Mouse (Mus musculus): ENCODE results near the gene Emid1.

Gene Emid1

DNA sequence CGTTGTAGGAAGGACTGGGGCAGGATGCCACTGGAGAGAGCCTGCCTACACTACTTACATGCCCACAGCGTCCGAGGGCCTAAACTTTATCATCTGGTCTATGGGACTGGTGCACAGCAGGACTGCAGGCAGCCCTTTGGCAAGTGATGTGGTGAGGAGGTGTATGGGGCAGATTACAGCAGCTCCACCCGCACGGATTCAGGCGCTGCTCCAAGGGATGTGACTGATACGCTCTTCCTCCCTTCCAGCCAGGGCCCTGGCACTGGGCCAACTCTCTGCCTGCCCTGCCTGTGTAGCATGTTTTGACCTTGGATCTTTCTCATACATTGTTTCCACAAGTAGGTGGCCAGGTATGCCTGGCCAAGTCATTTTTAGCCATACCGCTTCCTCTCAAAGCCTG lies 11.4 kb downstream of the Emid1 start:
- TF ChIP-seq NANOG (IDR thresholded peaks at IDR 0.05; ENCODE audit: borderline replicate concordance, low read length) (no peak), POU5F1 (IDR thresholded peaks at IDR 0.05; ENCODE audit: borderline replicate concordance, low read length) (no peak), CTCF (conservative IDR thresholded peaks at IDR 0.05; ENCODE audit: low read length) (no peak)
- Histone ChIP-seq H3K27me3 (ENCODE audit: insufficient read depth, low read length) (no peaks in the 10 kb centered on the region), H3K36me3 (ENCODE audit: insufficient read depth, low read length) (no peaks in the 10 kb centered on the region), H3K4me3 (replicated peaks; ENCODE audit: low read length) (peak overlapping the region; percentile 49), H3K9me3 (ENCODE audit: low read length) (no peaks in the 10 kb centered on the region), H3K4me1 (replicated peaks; ENCODE audit: low read depth, low read length) (peaks cover 54% of the 10 kb centered on the region)

DNA sequence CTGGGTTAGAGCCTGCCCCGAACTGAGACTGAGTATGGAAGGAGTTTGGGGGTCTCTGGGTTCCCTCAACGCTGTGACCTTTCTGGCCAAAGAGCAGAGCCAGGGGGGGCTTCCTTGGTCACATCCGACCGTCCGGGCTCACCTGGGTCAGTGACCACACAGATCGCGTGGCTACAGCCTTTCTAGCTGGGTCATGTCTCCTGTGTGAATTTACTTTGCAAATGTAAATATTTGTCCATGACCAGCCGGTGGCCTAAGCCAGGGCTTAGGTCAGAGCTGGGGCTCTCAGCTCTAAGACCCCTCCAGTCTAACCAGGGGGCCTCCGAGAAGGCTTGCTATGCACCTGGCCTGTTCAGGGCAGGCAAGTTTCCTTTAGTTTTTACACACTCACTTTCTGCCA lies 12.7 kb downstream of the Emid1 start:
- Histone ChIP-seq H3K36me3 (ENCODE audit: insufficient read depth, low read length) (no peaks in the 10 kb centered on the region), H3K9me3 (ENCODE audit: low read length) (no peaks in the 10 kb centered on the region), H3K4me3 (replicated peaks; ENCODE audit: low read length) (peak overlapping the region; percentile 43; the same call in 1 of the 2 replicates), H3K27me3 (ENCODE audit: insufficient read depth, low read length) (no peaks in the 10 kb centered on the region), H3K4me1 (replicated peaks; ENCODE audit: low read depth, low read length) (peaks cover 56% of the 10 kb centered on the region)
- no peak for TF ChIP-seq POU5F1 (IDR thresholded peaks at IDR 0.05; ENCODE audit: borderline replicate concordance, low read length)
- TF ChIP-seq CTCF (conservative IDR thresholded peaks at IDR 0.05; ENCODE audit: low read length): no peak
- no peak for TF ChIP-seq NANOG (IDR thresholded peaks at IDR 0.05; ENCODE audit: borderline replicate concordance, low read length)

DNA sequence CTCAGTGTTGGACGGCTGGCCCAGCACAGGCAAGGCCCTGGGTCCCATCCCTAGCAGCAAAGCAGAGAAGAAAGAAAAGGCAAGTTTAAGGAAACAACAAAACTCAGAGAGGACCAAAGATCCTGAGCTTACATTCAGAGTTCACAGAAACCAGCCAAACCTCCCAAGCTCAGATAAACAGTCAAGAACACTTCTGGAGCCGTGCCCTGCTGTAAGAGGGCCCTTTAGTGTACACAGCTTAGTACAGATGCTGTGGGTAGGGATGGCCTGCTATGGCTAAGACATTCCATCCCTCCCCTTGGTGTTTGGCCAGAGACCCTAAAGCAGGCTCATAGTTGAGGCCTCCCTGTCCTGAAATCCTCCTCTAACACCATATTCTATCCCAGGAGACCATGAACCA lies 13.4 kb downstream of the Emid1 start:
- Histone ChIP-seq H3K4me3 (replicated peaks; ENCODE audit: low read length) (peak overlapping the region; percentile 43; the same call in 1 of the 2 replicates), H3K9me3 (ENCODE audit: low read length) (no peaks in the 10 kb centered on the region), H3K4me1 (replicated peaks; ENCODE audit: low read depth, low read length) (peaks cover 48% of the 10 kb centered on the region), H3K36me3 (ENCODE audit: insufficient read depth, low read length) (no peaks in the 10 kb centered on the region), H3K27me3 (ENCODE audit: insufficient read depth, low read length) (no peaks in the 10 kb centered on the region)
- TF ChIP-seq NANOG (IDR thresholded peaks at IDR 0.05; ENCODE audit: borderline replicate concordance, low read length): no peak
- TF ChIP-seq CTCF (conservative IDR thresholded peaks at IDR 0.05; ENCODE audit: low read length): no peak
- TF ChIP-seq POU5F1 (IDR thresholded peaks at IDR 0.05; ENCODE audit: borderline replicate concordance, low read length): no peak

DNA sequence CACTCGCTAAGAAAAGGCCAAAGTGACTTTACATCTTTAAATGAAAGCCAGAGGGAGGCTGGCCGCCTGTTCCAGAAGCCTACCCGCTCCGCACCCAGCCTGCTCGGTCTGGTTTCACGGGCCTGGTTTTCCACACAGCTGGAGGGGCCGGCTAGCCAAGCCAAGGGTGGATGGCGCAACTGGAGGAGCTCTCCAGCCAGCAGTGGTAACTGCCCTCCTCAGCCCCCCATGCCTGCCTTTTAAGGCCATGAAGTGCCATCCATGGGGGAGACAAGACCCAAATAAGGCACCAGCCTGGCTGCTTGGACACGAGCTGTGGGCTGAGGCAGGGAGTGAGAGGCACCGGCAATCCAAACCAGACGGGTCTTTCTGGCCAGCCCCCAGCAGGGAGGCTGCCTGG lies 16.1 kb downstream of the Emid1 start:
- Histone ChIP-seq H3K9me3 (ENCODE audit: low read length) (no peaks in the 10 kb centered on the region), H3K4me1 (replicated peaks; ENCODE audit: low read depth, low read length) (peaks cover 49% of the 10 kb centered on the region), H3K36me3 (ENCODE audit: insufficient read depth, low read length) (no peaks in the 10 kb centered on the region), H3K27me3 (ENCODE audit: insufficient read depth, low read length) (no peaks in the 10 kb centered on the region), H3K4me3 (replicated peaks; ENCODE audit: low read length) (no peak overlapping the region)
- TF ChIP-seq POU5F1 (IDR thresholded peaks at IDR 0.05; ENCODE audit: borderline replicate concordance, low read length) (no peak), CTCF (conservative IDR thresholded peaks at IDR 0.05; ENCODE audit: low read length) (no peak), NANOG (IDR thresholded peaks at IDR 0.05; ENCODE audit: borderline replicate concordance, low read length) (no peak)

DNA sequence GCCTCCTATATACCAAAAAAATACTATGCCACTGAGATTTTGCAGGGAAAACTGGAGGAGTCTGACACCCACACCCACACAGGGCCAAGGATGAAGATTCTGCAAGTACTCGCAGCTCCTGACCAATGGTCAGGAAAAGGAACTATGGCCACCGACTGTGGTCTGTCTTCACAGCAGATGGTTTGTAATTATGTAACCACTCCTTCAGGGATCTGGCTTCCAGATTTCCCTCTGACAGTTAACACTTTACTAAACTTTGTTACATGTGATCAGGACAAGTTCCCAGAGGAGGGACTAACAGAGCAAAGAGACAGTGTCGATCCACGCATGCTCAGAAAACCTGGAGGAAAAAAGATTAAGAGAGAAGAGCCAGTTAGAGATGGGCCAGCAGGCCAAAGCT lies 19.3 kb downstream of the Emid1 start:
- H3K36me3 ChIP-seq (ENCODE audit: insufficient read depth, low read length): no peaks in the 10 kb centered on the region
- H3K4me3 ChIP-seq (replicated peaks; ENCODE audit: low read length): no peak overlapping the region
- peaks cover 53% of the 10 kb centered on the region for H3K4me1 ChIP-seq (replicated peaks; ENCODE audit: low read depth, low read length)
- H3K9me3 ChIP-seq (ENCODE audit: low read length): no peaks in the 10 kb centered on the region
- H3K27me3 ChIP-seq (ENCODE audit: insufficient read depth, low read length): no peaks in the 10 kb centered on the region
- TF ChIP-seq NANOG (IDR thresholded peaks at IDR 0.05; ENCODE audit: borderline replicate concordance, low read length) (no peak), CTCF (conservative IDR thresholded peaks at IDR 0.05; ENCODE audit: low read length) (no peak), POU5F1 (IDR thresholded peaks at IDR 0.05; ENCODE audit: borderline replicate concordance, low read length) (no peak)

DNA sequence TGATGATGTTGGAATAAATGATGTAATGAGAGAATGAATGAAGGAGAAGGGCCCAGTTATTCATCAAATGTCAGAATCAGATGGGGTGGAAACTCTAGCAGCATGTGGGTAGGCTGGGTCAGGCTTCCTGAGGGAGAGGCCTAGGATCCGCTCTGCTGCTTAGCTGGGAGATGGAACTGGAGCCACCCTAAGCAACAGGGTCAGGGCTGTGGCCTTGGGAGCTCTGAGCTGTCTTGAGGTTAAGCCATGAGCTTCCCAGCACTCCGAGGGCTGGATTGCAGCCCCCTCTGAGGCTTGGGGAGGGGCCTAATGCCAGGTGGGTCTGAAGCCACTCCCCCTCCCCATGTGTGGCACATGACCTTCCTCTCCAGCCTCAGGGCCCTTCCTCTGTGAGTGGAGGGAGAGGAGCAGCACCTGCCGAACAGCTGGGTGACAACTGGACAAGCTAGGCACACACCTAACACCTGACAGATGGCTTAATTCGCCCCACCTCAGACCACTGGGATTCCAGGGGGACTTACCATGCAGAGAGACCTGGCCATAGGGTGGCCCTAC lies 21.9 kb downstream of the Emid1 start:
- H3K4me3 ChIP-seq (replicated peaks; ENCODE audit: low read length): 0 out of 2 replicates have a peak overlapping the region, but pooled peaks have one; percentile 29
- H3K4me1 ChIP-seq (replicated peaks; ENCODE audit: low read depth, low read length): peaks cover 46% of the 10 kb centered on the region
- TF ChIP-seq POU5F1 (IDR thresholded peaks at IDR 0.05; ENCODE audit: borderline replicate concordance, low read length) (no peak), CTCF (conservative IDR thresholded peaks at IDR 0.05; ENCODE audit: low read length) (no peak), NANOG (IDR thresholded peaks at IDR 0.05; ENCODE audit: borderline replicate concordance, low read length) (no peak)
- H3K9me3 ChIP-seq (ENCODE audit: low read length): no peaks in the 10 kb centered on the region
- H3K27me3 ChIP-seq (ENCODE audit: insufficient read depth, low read length): no peaks in the 10 kb centered on the region
- no peaks in the 10 kb centered on the region for H3K36me3 ChIP-seq (ENCODE audit: insufficient read depth, low read length)

DNA sequence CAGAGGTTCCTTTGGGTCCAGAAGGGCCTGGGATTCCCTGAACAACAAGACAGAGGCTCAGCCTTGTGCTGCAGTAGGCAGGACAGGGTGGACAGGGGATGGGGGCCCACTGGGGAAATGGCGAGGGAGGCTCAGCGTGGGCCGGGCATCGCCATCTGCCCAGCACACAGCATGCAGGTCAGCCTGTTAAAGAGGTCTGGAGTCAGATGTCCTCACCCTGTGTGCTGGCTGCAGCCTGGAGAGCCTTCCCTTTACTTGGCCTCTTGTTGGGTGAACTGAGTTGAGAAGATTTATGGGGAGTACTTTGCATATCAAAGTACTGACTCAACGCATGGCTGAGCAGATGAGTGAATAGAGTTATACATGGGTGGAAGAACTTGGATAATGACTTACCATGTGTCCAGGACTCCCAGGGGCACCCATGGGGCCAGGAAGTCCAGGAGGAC lies 23.0 kb downstream of the Emid1 start:
- H3K4me3 ChIP-seq (replicated peaks; ENCODE audit: low read length): no peak overlapping the region
- TF ChIP-seq NANOG (IDR thresholded peaks at IDR 0.05; ENCODE audit: borderline replicate concordance, low read length): no peak
- no peak for TF ChIP-seq CTCF (conservative IDR thresholded peaks at IDR 0.05; ENCODE audit: low read length)
- TF ChIP-seq POU5F1 (IDR thresholded peaks at IDR 0.05; ENCODE audit: borderline replicate concordance, low read length): no peak
- peaks cover 43% of the 10 kb centered on the region for H3K4me1 ChIP-seq (replicated peaks; ENCODE audit: low read depth, low read length)
- no peaks in the 10 kb centered on the region for H3K36me3 ChIP-seq (ENCODE audit: insufficient read depth, low read length)
- H3K27me3 ChIP-seq (ENCODE audit: insufficient read depth, low read length): no peaks in the 10 kb centered on the region
- 0 out of 2 replicates have a peak, but pooled peaks cover under 1% of the 10 kb centered on the region for H3K9me3 ChIP-seq (ENCODE audit: low read length)

DNA sequence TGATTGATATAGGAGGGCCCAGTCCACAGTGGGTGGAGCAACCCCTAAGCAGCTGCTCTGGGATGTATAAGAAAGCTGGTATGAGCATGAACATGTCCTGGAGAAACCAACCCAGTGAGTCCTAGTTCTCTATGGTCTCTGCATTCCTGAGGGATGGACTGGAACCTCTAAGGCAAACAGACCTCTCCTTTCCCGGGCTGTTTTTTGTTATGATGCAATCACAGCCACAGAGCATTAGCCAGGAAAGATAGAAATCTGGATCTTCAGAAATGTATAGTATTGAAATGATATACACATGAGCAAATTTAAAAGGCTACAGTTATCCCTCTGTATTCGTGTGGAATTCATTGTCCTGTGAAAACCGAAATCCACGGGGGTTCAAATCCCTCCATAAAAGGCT lies 26.3 kb downstream of the Emid1 start:
- Histone ChIP-seq H3K36me3 (ENCODE audit: insufficient read depth, low read length) (no peaks in the 10 kb centered on the region), H3K27me3 (ENCODE audit: insufficient read depth, low read length) (no peaks in the 10 kb centered on the region), H3K9me3 (ENCODE audit: low read length) (peaks cover 6% of the 10 kb centered on the region; the same call in 1 of the 2 replicates), H3K4me3 (replicated peaks; ENCODE audit: low read length) (no peak overlapping the region), H3K4me1 (replicated peaks; ENCODE audit: low read depth, low read length) (peaks cover 29% of the 10 kb centered on the region)
- TF ChIP-seq CTCF (conservative IDR thresholded peaks at IDR 0.05; ENCODE audit: low read length) (no peak), POU5F1 (IDR thresholded peaks at IDR 0.05; ENCODE audit: borderline replicate concordance, low read length) (no peak), NANOG (IDR thresholded peaks at IDR 0.05; ENCODE audit: borderline replicate concordance, low read length) (no peak)
